Mouse (Mus musculus): ENCODE data around the gene Mta1. TPM values are rescaled to one million over a fixed set of nuclear protein-coding genes. Genes with fewer than 3 reads are reported as not detected.

The Mta1 gene
- polyA plus RNA-seq, 1 experiment from 2014 or later, result 3.4 TPM

DNA sequence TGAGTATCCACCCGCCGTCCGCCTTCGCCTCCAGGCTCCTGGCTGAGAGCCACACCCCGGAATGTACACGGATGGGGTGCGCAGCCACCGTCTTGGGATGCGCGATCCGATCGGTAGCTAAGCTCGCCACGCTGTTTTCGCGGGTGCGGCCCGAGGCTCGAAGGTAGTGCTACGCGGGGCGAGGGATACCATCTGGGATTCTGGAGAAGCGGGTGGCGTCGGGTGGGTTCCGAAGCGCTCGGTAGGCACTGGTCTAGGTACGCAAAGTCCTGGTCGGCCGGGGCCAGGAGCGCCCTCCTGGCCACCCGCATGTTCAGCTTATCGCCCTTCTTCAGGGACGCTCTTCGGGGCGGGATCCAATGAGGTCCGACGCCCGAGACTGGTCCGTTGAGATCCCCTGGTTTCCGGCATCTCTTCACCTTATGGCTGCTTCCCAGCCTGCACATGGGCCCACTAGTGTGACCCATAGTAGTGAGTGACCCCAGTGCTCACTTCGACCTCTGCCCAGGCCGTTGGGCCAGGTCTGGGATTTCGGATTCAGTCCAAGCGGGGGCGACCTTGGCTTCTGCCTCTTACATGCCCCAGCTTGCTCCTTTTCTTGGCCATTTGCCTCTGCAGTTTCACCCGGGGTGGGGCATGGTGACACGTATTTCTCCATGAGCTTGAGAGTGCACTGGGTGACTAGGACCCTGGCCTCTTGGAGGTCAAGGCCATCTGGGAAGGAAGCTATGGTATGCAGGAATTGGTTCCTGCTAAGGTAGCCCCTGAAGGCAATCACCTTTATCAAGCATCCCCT is 42.7 kb downstream of the Mta1 start:
- WGBS (ENCODE audit: insufficient replicate concordance), result 2% methylated on average over 49 of the region's 49 CpGs
- no peaks in the 10 kb centered on the region for H3K9me3 ChIP-seq (replicated peaks; ENCODE audit: control insufficient read depth, low read length)
- H3K4me1 ChIP-seq (ENCODE audit: control insufficient read depth, low read depth, low read length), result peaks cover 29% of the 10 kb centered on the region
- H3K4me3 ChIP-seq (ENCODE audit: low read depth, low read length), result peak overlapping the region; percentile 73
- peak overlapping the region; percentile 46 for H3K27ac ChIP-seq (ENCODE audit: low read length)
- peaks cover 39% of the 10 kb centered on the region for H3K27me3 ChIP-seq (ENCODE audit: control insufficient read depth, insufficient read depth, low read depth, low read length)
- peak overlapping the region; percentile 96 for H3K4me2 ChIP-seq (ENCODE audit: low read depth, low read length)
- peak; percentile 65 for ATAC-seq (ENCODE audit: low read depth)
- H3K36me3 ChIP-seq (ENCODE audit: control insufficient read depth, insufficient read depth), result peaks cover 5% of the 10 kb centered on the region; the same call in 1 of the 2 replicates
- H3K9ac ChIP-seq (ENCODE audit: low read depth, low read length), result peak overlapping the region; percentile 68

DNA sequence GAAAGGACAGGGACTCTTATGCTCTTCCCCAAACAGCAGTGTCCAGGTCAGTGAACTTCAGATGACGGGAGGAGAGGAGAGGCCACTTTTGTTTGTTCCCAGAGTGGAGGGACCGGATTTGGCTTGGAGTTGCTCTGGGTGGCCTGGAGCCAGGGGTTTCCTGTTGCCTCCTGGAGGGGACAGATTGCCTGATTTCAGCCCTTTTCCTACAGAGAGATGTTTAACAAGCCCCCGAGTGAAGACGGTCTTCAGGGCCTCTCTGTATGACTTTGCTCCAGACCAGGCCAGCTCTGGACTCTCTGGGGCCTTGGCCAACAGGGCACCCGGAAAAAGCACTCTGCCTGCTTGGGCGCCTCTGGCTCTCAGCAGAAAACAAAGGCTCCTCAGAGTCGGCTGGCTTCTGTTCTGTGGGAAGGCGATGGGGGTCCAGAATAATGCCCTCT is 43.5 kb downstream of the Mta1 start:
- peak overlapping the region; percentile 68; the same call in 1 of the 2 replicates for H3K9ac ChIP-seq (ENCODE audit: low read depth, low read length)
- peak overlapping the region; percentile 70 for H3K27ac ChIP-seq (ENCODE audit: low read length)
- peaks cover 36% of the 10 kb centered on the region for H3K4me1 ChIP-seq (ENCODE audit: control insufficient read depth, low read depth, low read length)
- H3K9me3 ChIP-seq (replicated peaks; ENCODE audit: control insufficient read depth, low read length), result no peaks in the 10 kb centered on the region
- peak overlapping the region; percentile 96 for H3K4me2 ChIP-seq (ENCODE audit: low read depth, low read length)
- 35% methylated on average over 8 of the region's 8 CpGs for WGBS (ENCODE audit: insufficient replicate concordance)
- peak overlapping the region; percentile 73 for H3K4me3 ChIP-seq (ENCODE audit: low read depth, low read length)
- ATAC-seq (ENCODE audit: low read depth), result no peak
- peaks cover 41% of the 10 kb centered on the region for H3K27me3 ChIP-seq (ENCODE audit: control insufficient read depth, insufficient read depth, low read depth, low read length)
- H3K36me3 ChIP-seq (ENCODE audit: control insufficient read depth, insufficient read depth), result no peaks in the 10 kb centered on the region

DNA sequence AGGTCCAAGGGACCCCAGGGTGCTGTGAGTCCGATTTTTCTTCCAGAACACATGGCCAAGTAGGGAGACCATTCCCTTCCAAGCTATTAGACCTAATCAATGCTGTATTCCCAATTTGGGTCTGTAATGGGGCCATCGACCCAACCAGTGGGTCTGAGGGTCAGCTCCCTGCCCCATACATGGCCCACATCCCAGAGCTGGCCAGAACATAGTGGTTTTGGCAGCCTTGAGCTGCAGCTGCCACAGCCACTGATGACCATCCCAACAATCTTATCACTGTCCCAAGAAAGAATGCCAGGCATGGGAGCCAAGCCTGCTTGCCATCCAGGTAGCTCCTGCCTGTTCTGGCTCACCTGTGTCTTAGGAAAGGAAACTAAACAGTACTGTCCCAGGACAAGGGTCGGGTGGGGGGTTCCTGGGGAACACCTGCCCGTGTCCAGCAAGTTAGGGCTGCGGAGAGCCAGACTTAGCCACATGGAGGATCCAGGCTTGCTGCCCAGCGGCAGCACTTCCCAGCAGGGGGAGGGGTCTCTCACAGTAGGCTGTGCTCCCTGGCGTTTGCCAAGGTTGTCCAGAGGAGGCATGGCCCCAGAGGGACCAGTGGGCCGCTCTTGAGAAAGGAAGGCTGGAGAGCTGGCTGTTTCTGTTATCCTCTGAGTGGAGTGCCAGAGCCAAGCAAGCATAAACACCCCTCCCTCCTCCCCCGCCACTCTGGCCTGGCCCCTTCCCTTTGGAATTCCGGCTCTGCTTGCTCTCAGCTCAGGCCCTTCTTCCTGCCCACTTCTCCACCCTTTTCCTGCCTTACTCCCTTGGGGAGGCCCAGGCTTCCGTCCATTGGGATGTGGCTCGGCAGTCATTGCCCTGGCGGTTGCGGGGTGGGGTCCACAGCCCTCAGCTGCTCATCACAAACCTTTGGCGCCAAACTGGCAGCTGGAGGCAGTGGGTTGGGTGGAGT is 44.2 kb downstream of the Mta1 start:
- Histone ChIP-seq H3K27ac (ENCODE audit: low read length) (peak overlapping the region; percentile 70), H3K9me3 (replicated peaks; ENCODE audit: control insufficient read depth, low read length) (no peaks in the 10 kb centered on the region), H3K27me3 (ENCODE audit: control insufficient read depth, insufficient read depth, low read depth, low read length) (peaks cover 48% of the 10 kb centered on the region), H3K9ac (ENCODE audit: low read depth, low read length) (peak overlapping the region; percentile 30; the same call in 1 of the 2 replicates), H3K4me2 (ENCODE audit: low read depth, low read length) (peak overlapping the region; percentile 17), H3K36me3 (ENCODE audit: control insufficient read depth, insufficient read depth) (no peaks in the 10 kb centered on the region), H3K4me1 (ENCODE audit: control insufficient read depth, low read depth, low read length) (peaks cover 42% of the 10 kb centered on the region), H3K4me3 (ENCODE audit: low read depth, low read length) (peak overlapping the region; percentile 73)
- ATAC-seq (ENCODE audit: low read depth), result peak; percentile 1; the same call in 1 of the 2 replicates
- WGBS (ENCODE audit: insufficient replicate concordance), result 20% methylated on average over 15 of the region's 15 CpGs

DNA sequence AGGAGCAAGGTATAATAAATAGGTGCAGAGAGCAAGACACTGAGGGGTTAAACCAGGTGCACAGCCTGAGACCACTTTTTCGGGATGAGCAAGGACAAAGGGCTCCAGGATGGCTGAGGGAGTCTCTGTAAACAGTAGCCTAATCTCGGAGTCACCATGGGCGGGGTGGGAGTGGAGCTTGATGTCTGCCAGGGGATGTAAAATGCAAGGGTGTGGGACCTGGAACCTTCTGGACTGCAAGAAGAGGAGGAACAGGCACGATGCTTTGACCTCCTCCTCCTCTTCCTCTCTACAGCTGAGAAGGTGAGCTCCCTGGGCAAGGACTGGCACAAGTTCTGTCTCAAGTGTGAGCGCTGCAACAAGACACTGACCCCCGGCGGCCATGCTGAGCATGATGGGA is 45.1 kb downstream of the Mta1 start:
- no peak for ATAC-seq (ENCODE audit: low read depth)
- WGBS (ENCODE audit: insufficient replicate concordance), result 38% methylated on average over 7 of the region's 7 CpGs
- peaks cover 48% of the 10 kb centered on the region for H3K4me1 ChIP-seq (ENCODE audit: control insufficient read depth, low read depth, low read length)
- H3K4me3 ChIP-seq (ENCODE audit: low read depth, low read length), result 0 out of 2 replicates have a peak overlapping the region, but pooled peaks have one; percentile 1
- H3K36me3 ChIP-seq (ENCODE audit: control insufficient read depth, insufficient read depth), result no peaks in the 10 kb centered on the region
- H3K9me3 ChIP-seq (replicated peaks; ENCODE audit: control insufficient read depth, low read length), result no peaks in the 10 kb centered on the region
- H3K27ac ChIP-seq (ENCODE audit: low read length), result no peak overlapping the region
- H3K27me3 ChIP-seq (ENCODE audit: control insufficient read depth, insufficient read depth, low read depth, low read length), result peaks cover 50% of the 10 kb centered on the region
- H3K4me2 ChIP-seq (ENCODE audit: low read depth, low read length), result no peak overlapping the region; the same call in 1 of the 2 replicates
- no peak overlapping the region for H3K9ac ChIP-seq (ENCODE audit: low read depth, low read length)

DNA sequence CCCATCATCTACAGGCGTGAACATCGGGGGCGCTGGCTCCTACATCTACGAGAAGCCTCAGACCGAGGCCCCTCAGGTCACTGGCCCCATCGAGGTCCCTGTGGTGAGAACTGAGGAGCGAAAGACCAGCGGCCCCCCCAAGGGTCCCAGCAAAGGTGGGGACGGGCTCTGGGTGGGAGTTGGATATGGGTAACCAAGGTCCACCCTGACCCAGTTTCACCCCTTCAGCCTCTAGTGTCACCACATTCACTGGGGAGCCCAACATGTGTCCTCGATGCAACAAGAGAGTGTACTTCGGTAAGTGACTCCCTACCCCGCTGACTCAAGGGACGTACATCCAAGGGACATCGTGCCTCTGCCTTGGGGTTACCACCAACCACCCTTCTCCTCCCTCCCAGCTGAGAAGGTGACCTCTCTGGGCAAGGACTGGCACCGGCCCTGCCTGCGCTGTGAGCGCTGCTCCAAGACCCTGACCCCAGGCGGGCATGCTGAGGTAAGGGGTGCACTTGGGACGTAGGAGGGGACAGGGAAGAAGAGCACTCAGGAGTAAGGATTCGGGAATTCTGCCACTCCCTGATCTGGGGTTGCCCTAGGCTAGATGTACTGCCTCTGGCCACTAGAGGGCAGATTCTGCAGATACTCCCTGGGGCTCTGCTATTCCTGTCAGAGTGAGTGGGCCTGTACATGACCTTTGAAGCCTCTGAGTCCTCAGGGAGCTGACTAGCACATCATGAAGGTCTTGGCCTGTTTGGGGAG is 46.1 kb downstream of the Mta1 start:
- Histone ChIP-seq H3K4me3 (ENCODE audit: low read depth, low read length) (no peak overlapping the region), H3K4me2 (ENCODE audit: low read depth, low read length) (no peak overlapping the region), H3K9me3 (replicated peaks; ENCODE audit: control insufficient read depth, low read length) (no peaks in the 10 kb centered on the region), H3K27me3 (ENCODE audit: control insufficient read depth, insufficient read depth, low read depth, low read length) (peaks cover 55% of the 10 kb centered on the region), H3K36me3 (ENCODE audit: control insufficient read depth, insufficient read depth) (no peaks in the 10 kb centered on the region), H3K4me1 (ENCODE audit: control insufficient read depth, low read depth, low read length) (peaks cover 55% of the 10 kb centered on the region), H3K9ac (ENCODE audit: low read depth, low read length) (no peak overlapping the region), H3K27ac (ENCODE audit: low read length) (no peak overlapping the region)
- WGBS (ENCODE audit: insufficient replicate concordance), result 61% methylated on average over 20 of the region's 20 CpGs
- ATAC-seq (ENCODE audit: low read depth), result no peak

DNA sequence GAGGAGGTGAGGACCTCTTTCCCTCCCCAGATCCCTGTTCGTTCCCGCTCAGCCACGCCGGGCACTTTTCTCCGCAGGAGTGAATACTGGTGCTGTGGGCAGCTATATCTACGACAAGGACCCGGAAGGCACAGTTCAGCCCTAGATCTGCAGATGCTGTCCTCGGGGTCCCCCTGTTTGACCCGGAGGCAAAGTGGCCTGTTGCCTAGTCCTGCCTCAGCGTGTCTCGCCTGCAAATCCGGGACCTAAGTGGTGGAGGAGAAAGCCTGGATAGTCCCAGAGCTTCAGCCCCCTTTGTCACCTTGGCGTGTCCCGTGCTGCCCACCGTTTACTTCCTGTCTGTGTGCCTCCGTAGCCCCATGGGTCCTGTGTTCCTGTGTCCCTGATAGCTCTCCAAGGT is 46.8 kb downstream of the Mta1 start:
- Histone ChIP-seq H3K9ac (ENCODE audit: low read depth, low read length) (no peak overlapping the region), H3K27ac (ENCODE audit: low read length) (no peak overlapping the region), H3K36me3 (ENCODE audit: control insufficient read depth, insufficient read depth) (no peaks in the 10 kb centered on the region), H3K9me3 (replicated peaks; ENCODE audit: control insufficient read depth, low read length) (no peaks in the 10 kb centered on the region), H3K27me3 (ENCODE audit: control insufficient read depth, insufficient read depth, low read depth, low read length) (peaks cover 52% of the 10 kb centered on the region), H3K4me2 (ENCODE audit: low read depth, low read length) (no peak overlapping the region), H3K4me1 (ENCODE audit: control insufficient read depth, low read depth, low read length) (peaks cover 49% of the 10 kb centered on the region), H3K4me3 (ENCODE audit: low read depth, low read length) (no peak overlapping the region)
- no peak for ATAC-seq (ENCODE audit: low read depth)
- WGBS (ENCODE audit: insufficient replicate concordance), result 80% methylated on average over 16 of the region's 16 CpGs

DNA sequence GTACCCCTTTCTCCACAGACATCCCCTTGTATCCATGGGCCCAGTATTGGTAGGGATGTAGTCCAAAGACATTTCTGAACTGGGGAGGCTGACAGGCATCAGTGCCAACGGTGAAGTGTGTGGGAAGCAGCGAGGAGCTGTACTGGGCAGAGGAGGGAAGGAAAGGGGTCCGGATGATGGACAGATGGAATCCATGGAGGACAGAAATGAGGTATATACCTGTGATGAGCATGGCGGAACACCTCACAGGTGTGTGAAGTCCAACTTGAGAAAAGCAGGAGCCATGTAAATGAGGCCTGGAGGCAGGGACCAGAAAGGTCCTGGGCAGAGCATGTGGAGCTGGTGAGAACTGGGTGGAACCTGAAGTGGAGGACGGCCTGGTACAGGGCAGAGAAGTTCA is 47.5 kb downstream of the Mta1 start:
- peaks cover 42% of the 10 kb centered on the region for H3K4me1 ChIP-seq (ENCODE audit: control insufficient read depth, low read depth, low read length)
- WGBS (ENCODE audit: insufficient replicate concordance), result 70% methylated on average over 5 of the region's 5 CpGs

More for the DNA sequence above, 47.5 kb downstream of the Mta1 start:
- no peak overlapping the region for H3K9ac ChIP-seq (ENCODE audit: low read depth, low read length)
- no peak overlapping the region for H3K27ac ChIP-seq (ENCODE audit: low read length)
- H3K27me3 ChIP-seq (ENCODE audit: control insufficient read depth, insufficient read depth, low read depth, low read length), result peaks cover 52% of the 10 kb centered on the region
- H3K36me3 ChIP-seq (ENCODE audit: control insufficient read depth, insufficient read depth), result no peaks in the 10 kb centered on the region
- H3K4me3 ChIP-seq (ENCODE audit: low read depth, low read length), result no peak overlapping the region
- no peak for ATAC-seq (ENCODE audit: low read depth)
- H3K4me2 ChIP-seq (ENCODE audit: low read depth, low read length), result no peak overlapping the region
- H3K9me3 ChIP-seq (replicated peaks; ENCODE audit: control insufficient read depth, low read length), result no peaks in the 10 kb centered on the region
